ENCODE assay signal across 9 mouse cellular contexts in genomic region chr3:32537556-32537955, GRCm38 (mm10). TPM values are rescaled to one million over a fixed set of nuclear protein-coding genes. Genes with fewer than 3 reads are reported as not detected.
DNase-seq lines count a peak whose midpoint lies in the region; ATAC-seq and TF ChIP-seq lines count a peak whose summit lies in the region.
"Had no signal": no experiment of that assay in that cellular context is flagged by ENCODE, and none has a peak within 500 bp of the region (broad histone marks: within the 10 kb centered on the region; RNA-seq: fewer than 3 reads in every experiment).

No protein-coding gene starts in this region.

- no peak overlapping the region for H3K4me2 ChIP-seq in liver, postnatal 0 days (ENCODE audit: low read depth, low read length)

- no peak for ATAC-seq in liver, postnatal 0 days
- no peak for ATAC-seq in inflammation-experienced regulatory T-cells, adult 6 months

- TF ChIP-seq EP300 in liver, postnatal 0 days (IDR thresholded peaks at IDR 0.05; ENCODE audit: low read depth) = no peak

- TF ChIP-seq POLR2A in liver, adult 2 months (IDR thresholded peaks at IDR 0.05; ENCODE audit: extremely low read depth, insufficient read depth, low read length) = no peak

- H3K27me3 ChIP-seq in liver, adult 2 months (ENCODE audit: control insufficient read depth, insufficient read depth, low read length) = no peaks in the 10 kb centered on the region
- H3K27me3 ChIP-seq in liver, postnatal 0 days (ENCODE audit: insufficient read depth, low read length) = no peaks in the 10 kb centered on the region

- peaks cover 4% of the 10 kb centered on the region; the same call in 1 of the 2 replicates for H3K4me1 ChIP-seq in liver, adult 2 months (ENCODE audit: control insufficient read depth, insufficient read depth, low read length)
- 0 out of 2 replicates have a peak, but pooled peaks cover 2% of the 10 kb centered on the region for H3K4me1 ChIP-seq in liver, postnatal 0 days (ENCODE audit: insufficient read depth)

- peak; percentile 85 for DNase-seq in liver, adult 2 months (ENCODE audit: extremely low read depth, low read depth, low spot score)
- no peak for DNase-seq in liver, postnatal 0 days
- peak; percentile 29 to 48 for DNase-seq in cerebellum, postnatal 25 days
- DNase-seq in kidney, adult 9 months = peak; percentile 93
- peak; percentile 14 for DNase-seq in left cerebral cortex, postnatal 4 days
- no peak for DNase-seq in embryo, embryonic 9.5 days (ENCODE audit: extremely low spot score)
- DNase-seq in T-cell, adult 2 months (ENCODE audit: low spot score) = no peak

- H3K9me3 ChIP-seq in liver, postnatal 0 days (ENCODE audit: low read length) = no peaks in the 10 kb centered on the region

- no peak for TF ChIP-seq CTCF in liver, adult 2 months (IDR thresholded peaks at IDR 0.05; ENCODE audit: low read depth, low read length)
- no peak for TF ChIP-seq CTCF in liver, postnatal 0 days (IDR thresholded peaks at IDR 0.05; ENCODE audit: low read depth)

- intact Hi-C loops in left cerebral cortex, postnatal 4 days (cut with DNase I) = loop anchor here (10.0 kb wide), 1 partner anchor 177 kb away; no protein-coding TSS in a partner anchor

- H3K36me3 ChIP-seq in liver, adult 2 months (ENCODE audit: control insufficient read depth, insufficient read depth, low read length) = peaks cover 51% of the 10 kb centered on the region
- peaks cover 45% of the 10 kb centered on the region for H3K36me3 ChIP-seq in liver, postnatal 0 days (replicated peaks; ENCODE audit: insufficient read depth, low read length)

- 64% methylated on average over 1 of the region's 1 CpGs for WGBS in liver, adult 2 months
- WGBS in liver, postnatal 0 days (ENCODE audit: insufficient replicate concordance) = 79% methylated on average over 1 of the region's 1 CpGs

- no peak overlapping the region for H3K9ac ChIP-seq in liver, adult 2 months (ENCODE audit: low read depth, low read length)
- no peak overlapping the region for H3K9ac ChIP-seq in liver, postnatal 0 days (replicated peaks)

- no peak overlapping the region for H3K27ac ChIP-seq in liver, adult 2 months (replicated peaks; ENCODE audit: insufficient read depth, low read depth, low read length)
- no peak overlapping the region for H3K27ac ChIP-seq in liver, postnatal 0 days (ENCODE audit: low read depth)

- H3K79me2 ChIP-seq in liver, adult 2 months (ENCODE audit: control insufficient read depth, insufficient read depth, low read length) = peaks cover 3% of the 10 kb centered on the region; the same call in 1 of the 2 replicates

- no peak overlapping the region for H3K4me3 ChIP-seq in liver, adult 2 months (ENCODE audit: insufficient read depth, low read depth, low read length)
- no peak overlapping the region for H3K4me3 ChIP-seq in liver, postnatal 0 days (ENCODE audit: low read depth, low read length)

RNA-seq across cellular contexts. Expression of gene Mfn1, which starts 8.3 kb away (rescaled TPM):
- 39.7 and 45.0 TPM in 2 replicates for total RNA-seq in liver, adult 2 months (2014; rRNA removed)
- 10.1 and 11.6 TPM in 2 replicates for polyA plus RNA-seq in liver, adult 2 months (2012; rRNA removed)
- 19.5 and 21.7 TPM in 2 replicates for polyA plus RNA-seq in liver, postnatal 0 days (2015; fragmentation: Nextera tagmentation; extraction: Ambion mirVana)
- 100 to 1,000 TPM; 102 to 128 TPM for total RNA-seq in left cerebral cortex, postnatal 4 days (2021)
- 10 to 100 TPM; 10.9 to 15.6 (median 13.2) TPM for polyA plus RNA-seq in inflammation-experienced regulatory T-cells, adult 6 months (2017; shearing (Covaris generic))

RNA-seq across cellular contexts. Expression of gene Zfp639, which starts 27.5 kb away (rescaled TPM):
- total RNA-seq in liver, adult 2 months (2014; rRNA removed) = 23.6 and 24.2 TPM in 2 replicates
- polyA plus RNA-seq in liver, adult 2 months (2012; rRNA removed) = 7.6 and 10.8 TPM in 2 replicates
- 13.5 and 14.0 TPM in 2 replicates for polyA plus RNA-seq in liver, postnatal 0 days (2015; fragmentation: Nextera tagmentation; extraction: Ambion mirVana)
- total RNA-seq in left cerebral cortex, postnatal 4 days (2021) = 10 to 100 TPM; 55.2 to 60.8 TPM
- polyA plus RNA-seq in inflammation-experienced regulatory T-cells, adult 6 months (2017; shearing (Covaris generic)) = 10 to 100 TPM; 26.7 to 28.3 (median 28.1) TPM

RNA-seq across cellular contexts. Expression of gene Kcnmb3, which starts 45.5 kb away (rescaled TPM):
- total RNA-seq in liver, adult 2 months (2014; rRNA removed) = not detected in 2 replicates
- polyA plus RNA-seq in liver, adult 2 months (2012; rRNA removed) = not detected in 2 replicates
- polyA plus RNA-seq in liver, postnatal 0 days (2015; fragmentation: Nextera tagmentation; extraction: Ambion mirVana) = not detected in 2 replicates
- total RNA-seq in left cerebral cortex, postnatal 4 days (2021) = under 1 TPM in 1 of 2 experiments, not detected in 1; 0.60 TPM
- polyA plus RNA-seq in inflammation-experienced regulatory T-cells, adult 6 months (2017; shearing (Covaris generic)) = 1 to 10 TPM in 1 of 3 experiments, under 1 TPM in 2; 0.33 to 1.2 (median 0.85) TPM
- total RNA-seq: MEL had no signal

Comparison
In these comparisons a context has a peak if more than half of its experiments do, and no peak if none do; other contexts are left out.
1. DNase-seq: peak in liver, adult 2 months (single experiment), cerebellum, postnatal 25 days (2 of 2), kidney, adult 9 months (single experiment) and left cerebral cortex, postnatal 4 days (single experiment); none in liver, postnatal 0 days (single experiment), embryo, embryonic 9.5 days (single experiment) and T-cell, adult 2 months (single experiment).